Mouse (Mus musculus) megakaryocyte-erythroid progenitor cell, adult 5 weeks (primary cell): Measurements from ENCODE around the gene Gm21762. TPM values are rescaled to one million over a fixed set of nuclear protein-coding genes. Genes with fewer than 3 reads are reported as not detected.

Experiments used
- polyA plus RNA-seq: library from polyadenylated mRNA; stranded (reverse); fragments of >175 nt; gene quantifications from 2 replicates; pipeline ENCODE4 v1.2.3, GENCODE M21; 2012

Gm21762 gene
- not detected in 2 replicates for polyA plus RNA-seq

DNA sequence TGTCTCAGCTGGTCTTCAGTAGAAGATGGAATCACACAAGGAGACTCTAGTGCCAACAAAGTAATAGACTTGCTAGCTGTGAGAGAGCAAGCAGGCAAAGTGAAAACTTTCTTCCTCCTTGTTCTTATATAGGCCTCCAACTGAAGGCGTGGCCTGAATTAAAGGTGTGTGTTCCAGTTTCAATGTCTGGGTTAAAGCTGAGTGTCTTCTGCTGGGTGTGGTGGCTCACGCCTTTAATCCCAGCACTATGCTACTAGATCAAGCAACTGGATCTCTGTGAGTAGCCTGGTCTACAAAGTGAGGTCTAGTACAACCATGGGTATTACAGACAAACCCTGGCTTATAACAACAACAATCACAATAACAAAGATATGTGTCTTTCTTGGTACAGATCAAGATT lies at the start of gene Gm21762:
Gene Gm21762 (minus strand): TSS at position 101 of the 400 bp plus-strand sequence.

GRCm38 (mm10) chr13:120262870-120263269 lies 47.1 kb upstream of the Gm21762 start, which contains the start of gene AF067061:
Gene AF067061 (plus strand): TSS chr13:120263114.

DNA sequence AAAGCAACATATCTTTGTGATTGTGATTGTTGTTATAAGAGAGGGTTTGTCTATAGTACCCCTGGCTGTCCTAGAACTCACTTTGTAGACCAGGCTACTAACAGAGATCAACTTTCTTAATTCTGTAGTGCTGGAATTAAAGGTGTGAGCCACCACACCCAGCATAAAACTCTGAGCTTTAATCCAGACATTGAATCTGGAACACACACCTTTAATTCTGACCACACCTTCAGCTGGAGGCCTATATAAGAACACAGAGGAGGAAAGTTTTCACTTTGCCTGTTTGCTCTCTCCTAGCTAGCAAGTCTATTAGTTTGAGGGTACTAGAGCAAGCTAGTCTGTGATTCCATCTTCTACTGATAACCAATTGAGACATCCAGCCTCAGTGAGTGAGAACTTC lies 23.1 kb upstream of the Gm21762 start, which contains the start of gene Gm21731:
Gene Gm21731 (plus strand): TSS at position 301 of the 400 bp plus-strand sequence.

DNA sequence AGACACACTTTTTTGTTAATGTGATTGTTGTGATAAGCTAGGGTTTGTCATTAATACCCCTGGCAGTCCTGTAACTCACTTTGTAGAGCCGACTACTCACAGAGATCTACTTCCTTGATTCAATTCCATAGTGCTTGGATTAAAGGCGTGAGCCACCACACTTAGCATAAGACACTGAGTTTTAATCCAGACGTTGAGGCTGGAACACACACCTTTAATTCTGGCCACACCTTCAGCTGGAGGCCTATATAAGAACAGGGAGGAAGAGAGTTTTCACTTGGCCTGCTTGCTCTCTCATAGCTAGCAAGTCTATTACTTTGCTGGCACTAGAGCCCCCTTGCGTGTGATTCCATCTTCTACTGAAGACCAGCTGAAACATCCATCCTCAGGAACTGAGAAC lies 43.6 kb downstream of the Gm21762 start, which contains the start of gene Gm21818:
Gene Gm21818 (plus strand): TSS at position 301 of the 400 bp plus-strand sequence.

Other genes with a start within 250 kb of the Gm21762 start
- 0.54 TPM in 1 of 2 replicates, not detected in the other for gene Gm36079, start 188.9 kb downstream of the Gm21762 start, polyA plus RNA-seq
- gene Gm21188, start 163.8 kb downstream of the Gm21762 start, polyA plus RNA-seq, result 1.1 and 2.4 TPM in 2 replicates
- gene Gm20767, start 75.7 kb downstream of the Gm21762 start, polyA plus RNA-seq, result not detected in 2 replicates
- gene Gm21818, start 43.5 kb downstream of the Gm21762 start, polyA plus RNA-seq, result not detected in 2 replicates
- not detected in 2 replicates for gene Gm21731, start 23.2 kb upstream of the Gm21762 start, polyA plus RNA-seq
- gene AF067061, start 47.2 kb upstream of the Gm21762 start, polyA plus RNA-seq, result not detected in 2 replicates
- 0.15 and 0.17 TPM in 2 replicates for gene BC147527, start 84.4 kb upstream of the Gm21762 start, polyA plus RNA-seq
- gene Tcstv3, start 100.9 kb upstream of the Gm21762 start, polyA plus RNA-seq, result not detected in 2 replicates